Mouse (Mus musculus): Measurements from ENCODE around the gene Nagk.

- no peak for TF ChIP-seq POLR2A (IDR thresholded peaks at IDR 0.05; ENCODE audit: insufficient read depth, low read depth, low read length)
- TF ChIP-seq EP300 (IDR thresholded peaks at IDR 0.05; ENCODE audit: insufficient read depth, low read depth, low read length), result no peak
Measured at GRCm38 (mm10) chr6:83791251-83791890, 3.4 kb upstream of the Nagk start.

Measured in heart, adult 2 months (tissue).